Mouse (Mus musculus): ENCODE data around the gene Ift57. TPM values are rescaled to one million over a fixed set of nuclear protein-coding genes. Genes with fewer than 3 reads are reported as not detected.

The Ift57 gene
- polyA plus RNA-seq, 1 experiment from 2014 or later = 38.9 TPM

GRCm38 (mm10) chr16:49776981-49777380 lies 77.9 kb downstream of the Ift57 start:
- no peak for ATAC-seq
- Histone ChIP-seq H3K27me3 (no peaks in the 10 kb centered on the region), H3K9ac (no peak overlapping the region), H3K36me3 (ENCODE audit: poor library complexity, severe bottlenecking) (no peaks in the 10 kb centered on the region), H3K4me2 (no peak overlapping the region), H3K4me1 (no peaks in the 10 kb centered on the region), H3K27ac (no peak overlapping the region), H3K4me3 (no peak overlapping the region), H3K9me3 (replicated peaks) (no peaks in the 10 kb centered on the region)
- WGBS = 91% methylated on average over 7 of the region's 7 CpGs

GRCm38 (mm10) chr16:49781556-49782156 lies 82.6 kb downstream of the Ift57 start:
- Histone ChIP-seq H3K27me3 (no peaks in the 10 kb centered on the region), H3K9me3 (replicated peaks) (no peaks in the 10 kb centered on the region), H3K4me2 (no peak overlapping the region), H3K4me1 (no peaks in the 10 kb centered on the region), H3K9ac (no peak overlapping the region), H3K36me3 (ENCODE audit: poor library complexity, severe bottlenecking) (no peaks in the 10 kb centered on the region), H3K4me3 (no peak overlapping the region), H3K27ac (no peak overlapping the region)
- no peak for ATAC-seq
- 92% methylated on average over 5 of the region's 5 CpGs for WGBS

GRCm38 (mm10) chr16:49783369-49783768 lies 84.3 kb downstream of the Ift57 start:
- Histone ChIP-seq H3K9me3 (replicated peaks) (no peaks in the 10 kb centered on the region), H3K4me1 (no peaks in the 10 kb centered on the region), H3K4me2 (no peak overlapping the region), H3K27ac (no peak overlapping the region), H3K9ac (no peak overlapping the region), H3K4me3 (no peak overlapping the region), H3K36me3 (ENCODE audit: poor library complexity, severe bottlenecking) (no peaks in the 10 kb centered on the region), H3K27me3 (no peaks in the 10 kb centered on the region)
- no peak for ATAC-seq

GRCm38 (mm10) chr16:49786116-49786515 lies 87.1 kb downstream of the Ift57 start:
- WGBS = 90% methylated on average over 6 of the region's 6 CpGs
- H3K36me3 ChIP-seq (ENCODE audit: poor library complexity, severe bottlenecking) = no peaks in the 10 kb centered on the region
- no peaks in the 10 kb centered on the region for H3K4me1 ChIP-seq
- H3K4me2 ChIP-seq = no peak overlapping the region
- ATAC-seq = no peak
- H3K9ac ChIP-seq = no peak overlapping the region
- no peak overlapping the region for H3K27ac ChIP-seq
- H3K27me3 ChIP-seq = no peaks in the 10 kb centered on the region
- H3K4me3 ChIP-seq = no peak overlapping the region
- no peaks in the 10 kb centered on the region for H3K9me3 ChIP-seq (replicated peaks)

DNA sequence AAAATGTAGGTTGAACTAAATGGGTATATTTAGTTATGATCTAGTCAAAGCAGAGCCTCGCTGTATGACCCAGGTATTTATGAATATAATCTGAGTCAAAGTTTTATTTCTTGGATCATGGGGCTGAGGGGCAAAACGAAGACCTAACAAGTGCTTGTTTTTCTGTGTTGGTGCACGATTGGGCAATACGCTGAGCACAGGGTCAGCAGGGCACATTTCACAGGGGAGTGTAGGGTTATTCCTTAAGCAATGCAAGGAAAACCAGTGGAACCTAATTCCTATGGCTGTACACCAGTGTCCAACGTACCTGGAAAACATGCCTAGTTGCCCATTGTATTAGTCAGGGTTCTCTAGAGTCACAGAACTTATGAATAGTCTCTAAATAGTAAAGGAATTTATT lies 88.7 kb downstream of the Ift57 start:
- Histone ChIP-seq H3K27me3 (no peaks in the 10 kb centered on the region), H3K4me1 (no peaks in the 10 kb centered on the region), H3K9ac (no peak overlapping the region), H3K9me3 (replicated peaks) (no peaks in the 10 kb centered on the region), H3K4me3 (no peak overlapping the region), H3K36me3 (ENCODE audit: poor library complexity, severe bottlenecking) (no peaks in the 10 kb centered on the region), H3K27ac (no peak overlapping the region), H3K4me2 (no peak overlapping the region)
- ATAC-seq = no peak
- 92% methylated on average over 5 of the region's 5 CpGs for WGBS

GRCm38 (mm10) chr16:49790575-49791465 lies 91.8 kb downstream of the Ift57 start:
- no peak for ATAC-seq
- WGBS = 87% methylated on average over 9 of the region's 9 CpGs
- Histone ChIP-seq H3K4me3 (no peak overlapping the region), H3K4me1 (no peaks in the 10 kb centered on the region), H3K4me2 (no peak overlapping the region), H3K27ac (no peak overlapping the region), H3K9ac (no peak overlapping the region), H3K36me3 (ENCODE audit: poor library complexity, severe bottlenecking) (no peaks in the 10 kb centered on the region), H3K9me3 (replicated peaks) (no peaks in the 10 kb centered on the region), H3K27me3 (no peaks in the 10 kb centered on the region)

GRCm38 (mm10) chr16:49792446-49792878 lies 93.4 kb downstream of the Ift57 start:
- Histone ChIP-seq H3K27ac (no peak overlapping the region), H3K4me3 (no peak overlapping the region), H3K4me1 (no peaks in the 10 kb centered on the region), H3K4me2 (no peak overlapping the region), H3K27me3 (no peaks in the 10 kb centered on the region), H3K9ac (no peak overlapping the region), H3K36me3 (ENCODE audit: poor library complexity, severe bottlenecking) (no peaks in the 10 kb centered on the region), H3K9me3 (replicated peaks) (no peaks in the 10 kb centered on the region)
- WGBS = 55% methylated on average over 9 of the region's 9 CpGs
- no peak for ATAC-seq

- ATAC-seq = no peak
- Histone ChIP-seq H3K4me1 (no peaks in the 10 kb centered on the region), H3K9me3 (replicated peaks) (no peaks in the 10 kb centered on the region), H3K4me2 (no peak overlapping the region), H3K9ac (no peak overlapping the region), H3K27ac (no peak overlapping the region), H3K4me3 (no peak overlapping the region), H3K27me3 (no peaks in the 10 kb centered on the region), H3K36me3 (ENCODE audit: poor library complexity, severe bottlenecking) (no peaks in the 10 kb centered on the region)
- WGBS = 91% methylated on average over 9 of the region's 9 CpGs
Measured at GRCm38 (mm10) chr16:49793596-49793995, 94.6 kb downstream of the Ift57 start.

DNA sequence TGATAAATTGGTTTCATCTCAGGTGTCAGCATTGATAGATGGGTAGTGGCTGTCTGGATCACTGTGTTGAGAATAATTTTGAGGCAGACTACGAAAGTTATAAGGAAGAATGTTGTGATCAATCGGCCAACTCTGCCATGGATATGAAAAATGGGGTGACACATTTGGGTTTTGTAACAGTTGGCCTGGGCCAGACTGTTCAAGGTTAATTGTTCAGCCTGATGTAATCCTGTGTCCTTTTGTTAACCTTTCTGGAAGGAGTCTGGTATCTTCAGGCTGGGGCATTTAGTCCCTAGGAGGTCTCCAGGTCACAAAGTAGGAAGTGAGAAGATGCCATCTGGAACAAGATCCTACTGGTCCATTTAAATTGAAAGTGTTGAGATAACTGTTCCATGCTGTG lies 97.2 kb downstream of the Ift57 start:
- Histone ChIP-seq H3K4me2 (no peak overlapping the region), H3K36me3 (ENCODE audit: poor library complexity, severe bottlenecking) (no peaks in the 10 kb centered on the region), H3K4me1 (no peaks in the 10 kb centered on the region), H3K27ac (no peak overlapping the region), H3K27me3 (no peaks in the 10 kb centered on the region), H3K9me3 (replicated peaks) (no peaks in the 10 kb centered on the region), H3K4me3 (no peak overlapping the region), H3K9ac (no peak overlapping the region)
- ATAC-seq = no peak
- 90% methylated on average over 2 of the region's 2 CpGs for WGBS

DNA sequence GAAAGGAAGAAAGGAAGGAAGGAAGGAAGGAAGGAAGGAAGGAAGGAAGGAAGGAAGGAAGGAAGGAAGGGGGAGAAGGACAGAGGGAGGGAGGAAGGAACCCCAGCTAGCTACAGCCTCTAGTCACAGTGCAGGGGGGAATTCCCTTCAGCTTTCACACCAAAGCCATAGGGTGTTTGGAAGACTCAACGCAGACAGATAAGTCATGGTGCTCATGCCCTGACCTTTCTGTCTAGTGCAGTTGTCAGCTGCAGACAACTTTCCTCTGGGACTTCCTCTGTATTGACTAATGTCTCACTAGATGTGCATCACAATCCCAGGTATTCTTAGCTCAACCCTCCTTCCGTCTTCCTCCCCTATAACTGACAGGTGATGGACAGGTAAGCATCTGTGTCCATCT lies 97.9 kb downstream of the Ift57 start:
- Histone ChIP-seq H3K4me1 (no peaks in the 10 kb centered on the region), H3K4me3 (no peak overlapping the region), H3K4me2 (no peak overlapping the region), H3K27me3 (no peaks in the 10 kb centered on the region), H3K9ac (no peak overlapping the region), H3K36me3 (ENCODE audit: poor library complexity, severe bottlenecking) (no peaks in the 10 kb centered on the region), H3K9me3 (replicated peaks) (no peaks in the 10 kb centered on the region), H3K27ac (no peak overlapping the region)
- ATAC-seq = no peak
- 91% methylated on average over 2 of the region's 2 CpGs for WGBS

GRCm38 (mm10) chr16:49798790-49799189 lies 99.8 kb downstream of the Ift57 start:
- H3K36me3 ChIP-seq (ENCODE audit: poor library complexity, severe bottlenecking) = no peaks in the 10 kb centered on the region
- no peak overlapping the region for H3K9ac ChIP-seq
- no peaks in the 10 kb centered on the region for H3K27me3 ChIP-seq
- WGBS = 86% methylated on average over 6 of the region's 6 CpGs
- no peak overlapping the region for H3K4me2 ChIP-seq
- H3K4me1 ChIP-seq = peaks cover 5% of the 10 kb centered on the region
- ATAC-seq = no peak
- H3K27ac ChIP-seq = no peak overlapping the region
- H3K4me3 ChIP-seq = no peak overlapping the region
- no peaks in the 10 kb centered on the region for H3K9me3 ChIP-seq (replicated peaks)

DNA sequence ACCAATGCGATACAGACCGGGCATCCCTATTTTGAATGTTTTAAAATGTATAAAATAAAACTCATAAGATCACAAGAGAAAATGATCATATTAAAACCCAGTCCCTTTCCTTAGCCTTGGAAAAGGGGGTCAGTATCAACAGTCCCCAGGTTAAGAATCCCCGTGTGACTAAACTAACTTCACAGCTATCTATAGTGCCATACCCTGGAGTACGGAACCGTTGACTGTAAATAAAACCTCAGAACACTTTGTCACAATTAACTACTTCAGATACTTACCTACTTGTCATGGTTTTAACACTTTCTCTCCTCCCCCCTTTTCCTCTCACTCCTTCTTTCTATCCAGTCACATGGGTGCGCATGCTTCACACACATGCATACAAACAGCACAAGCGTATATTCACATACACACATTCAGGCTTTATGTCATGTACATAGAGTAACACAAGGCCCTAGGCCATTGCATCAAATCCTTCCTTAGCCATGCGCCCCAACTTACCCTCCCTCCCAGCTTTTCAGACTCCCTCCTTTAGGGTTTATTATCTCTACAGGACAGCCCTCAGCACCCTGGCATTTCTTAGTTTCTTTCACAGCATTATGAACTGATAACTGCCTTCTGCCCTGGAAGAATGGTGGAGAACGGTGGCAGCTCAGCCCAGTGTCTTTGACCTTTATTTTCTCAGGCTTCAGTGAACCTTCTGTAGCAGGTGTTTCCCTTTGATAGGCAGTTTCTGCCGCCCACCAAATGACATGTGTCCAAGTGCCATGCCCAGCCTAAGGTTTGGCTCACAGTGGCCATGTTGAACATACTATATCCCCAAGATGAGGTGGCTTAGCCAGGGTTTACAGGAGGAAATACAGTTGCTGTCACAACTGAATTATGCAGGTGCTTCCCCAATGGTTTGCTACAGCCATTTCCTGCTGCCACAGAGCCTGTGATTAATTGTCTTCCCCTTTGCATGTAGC lies 100.8 kb downstream of the Ift57 start, which contains the start of gene Cd47:
TSS of gene Cd47 (plus strand) at position 937 of the 965 bp plus-strand sequence.
- Histone ChIP-seq H3K4me1 (peaks cover 15% of the 10 kb centered on the region), H3K27ac (no peak within 1 kb of the TSS), H3K36me3 (ENCODE audit: poor library complexity, severe bottlenecking) (no peaks in the 10 kb centered on the region), H3K4me3 (no peak within 1 kb of the TSS), H3K27me3 (no peaks in the 10 kb centered on the region), H3K4me2 (no peak within 1 kb of the TSS), H3K9me3 (replicated peaks) (no peaks in the 10 kb centered on the region), H3K9ac (no peak within 1 kb of the TSS)
- no peak for ATAC-seq
- WGBS = 86% methylated on average over 10 of the region's 10 CpGs

Data from forebrain, embryonic 13.5 days (tissue).